Mouse (Mus musculus) megakaryocyte-erythroid progenitor cell, adult 5-6 weeks (primary cell): ENCODE measurements around the gene Cdyl. TPM values are rescaled to one million over a fixed set of nuclear protein-coding genes. Genes with fewer than 3 reads are reported as not detected.

ENCODE experiments used
- ATAC-seq: replicated peaks from 2 replicates; pipeline ENCODE4 v1.8.0; 2016; ENCODE audit warnings: mild to moderate bottlenecking, inconsistent platforms; ENCODE audit not compliant: severe bottlenecking, poor library complexity, low FRiP score, low TSS enrichment
- total RNA-seq, 2 experiments: library from RNA; stranded (forward) in 1 of 2; stranded (reverse) in 1 of 2; fragments of 200-1000, 215-1000 nt in 1 of 2; fragments of >200 nt in 1 of 2; fragmentation: Nextera tagmentation in 1 of 2; gene quantifications; 2 replicates each; pipeline ENCODE4 v1.2.3; 2014 to 2017

Gene Cdyl
- total RNA-seq, 2 experiments from 2014 or later: 20.3 to 25.9 TPM

- no peak for ATAC-seq
These were observed 21.7 kb downstream of the Cdyl start for GRCm38 (mm10) chr13:35681361-35681760.

DNA sequence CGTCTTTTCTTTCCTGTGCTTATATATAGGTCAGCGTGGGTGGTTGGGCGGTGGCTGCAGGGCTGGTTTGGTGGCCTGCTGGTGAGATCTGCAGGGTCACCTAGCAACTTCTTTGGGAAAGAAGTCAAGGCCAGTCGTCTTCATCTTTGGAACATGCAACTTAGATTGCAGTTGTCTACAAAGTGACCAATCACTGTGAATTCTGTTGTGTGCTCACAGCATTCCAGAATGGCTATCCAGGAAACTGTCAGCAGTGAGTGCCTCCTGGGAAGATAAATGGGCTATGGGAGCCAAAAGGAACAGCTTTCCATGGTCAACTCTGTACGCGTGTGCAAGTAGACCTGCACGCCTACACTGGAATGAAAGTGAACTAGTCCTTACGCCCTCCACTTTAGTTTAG, 26.6 kb downstream of the Cdyl start:
- ATAC-seq: no peak

DNA sequence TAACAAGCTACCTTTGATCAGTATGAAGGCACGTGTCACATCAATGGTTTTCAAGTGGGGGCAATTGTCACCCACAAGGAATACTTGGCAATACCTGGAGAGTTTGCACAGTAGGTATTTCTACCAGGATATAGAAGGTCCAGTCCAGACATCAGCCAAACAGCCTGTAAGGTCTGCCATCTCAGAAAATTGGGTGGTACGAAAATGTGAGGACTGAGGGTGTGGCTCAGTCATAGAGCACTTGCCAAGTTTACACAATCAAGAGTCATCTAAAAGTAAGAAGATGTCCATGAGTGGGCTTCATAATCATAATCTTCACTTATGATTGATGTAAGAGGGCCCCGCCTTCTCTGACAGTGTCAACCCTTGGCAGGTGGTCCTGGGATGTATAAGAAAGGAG, 29.9 kb downstream of the Cdyl start:
- no peak for ATAC-seq

DNA sequence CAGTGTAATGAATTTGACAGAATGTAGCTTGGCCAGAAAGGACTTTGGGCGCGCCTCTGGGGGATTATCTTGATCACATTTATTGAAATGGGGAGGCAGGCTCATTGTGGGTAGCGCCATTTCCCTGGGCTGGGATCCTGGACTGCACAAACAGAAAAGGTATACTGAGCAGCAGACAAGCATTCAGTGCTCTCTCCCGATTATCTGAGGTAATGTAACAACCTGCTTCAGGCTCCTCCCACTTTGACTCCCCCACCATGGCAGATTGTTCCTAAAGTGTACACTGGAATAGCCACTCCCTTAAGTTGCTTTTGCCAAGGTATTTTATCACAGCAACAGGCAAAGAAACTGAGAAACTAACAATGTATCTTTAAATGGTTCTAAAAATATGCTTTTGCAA, 58.0 kb downstream of the Cdyl start:
- ATAC-seq: no peak

DNA sequence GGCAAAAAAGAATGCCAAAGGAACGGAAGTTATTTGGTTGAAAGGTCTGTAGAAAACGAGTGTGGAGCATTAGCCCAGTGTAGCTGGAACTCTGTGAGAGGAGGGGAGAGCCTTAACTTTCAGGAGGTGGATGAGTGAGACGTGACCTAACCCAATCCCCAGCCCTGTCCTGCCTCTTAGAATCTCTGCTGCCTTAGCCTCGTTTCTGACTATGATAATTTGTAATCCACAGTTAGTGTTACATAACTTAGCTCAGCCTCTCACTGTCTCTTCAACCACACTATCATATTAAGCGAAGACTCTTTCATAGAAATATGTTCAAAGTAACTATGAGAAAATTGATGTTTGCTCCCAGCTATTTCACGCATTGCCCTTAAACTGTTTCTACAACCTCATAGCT, 59.9 kb downstream of the Cdyl start:
- ATAC-seq: no peak

DNA sequence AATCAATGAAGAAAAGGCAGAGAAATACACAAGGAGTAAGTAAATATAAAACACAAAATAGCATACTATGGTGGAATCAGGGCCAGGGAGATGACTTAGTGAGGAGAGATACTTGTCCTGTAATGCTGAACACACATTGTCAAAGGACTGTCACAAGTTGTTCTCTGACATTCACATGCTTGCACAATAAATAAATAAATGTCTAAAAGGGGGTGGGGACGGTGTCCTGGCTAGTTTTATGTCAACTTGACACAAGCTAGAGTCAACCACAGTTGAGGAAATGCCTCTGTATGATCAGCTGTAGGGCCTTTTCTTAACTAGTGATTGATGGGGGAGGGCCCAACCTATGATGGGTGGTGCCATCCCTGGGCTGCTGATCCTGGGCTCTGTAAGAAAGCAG, 63.4 kb downstream of the Cdyl start:
- ATAC-seq: no peak

- no peak for ATAC-seq
These were observed 66.4 kb downstream of the Cdyl start for GRCm38 (mm10) chr13:35726025-35726424.

- ATAC-seq: no peak
These were observed 72.5 kb downstream of the Cdyl start for GRCm38 (mm10) chr13:35732131-35732530.

DNA sequence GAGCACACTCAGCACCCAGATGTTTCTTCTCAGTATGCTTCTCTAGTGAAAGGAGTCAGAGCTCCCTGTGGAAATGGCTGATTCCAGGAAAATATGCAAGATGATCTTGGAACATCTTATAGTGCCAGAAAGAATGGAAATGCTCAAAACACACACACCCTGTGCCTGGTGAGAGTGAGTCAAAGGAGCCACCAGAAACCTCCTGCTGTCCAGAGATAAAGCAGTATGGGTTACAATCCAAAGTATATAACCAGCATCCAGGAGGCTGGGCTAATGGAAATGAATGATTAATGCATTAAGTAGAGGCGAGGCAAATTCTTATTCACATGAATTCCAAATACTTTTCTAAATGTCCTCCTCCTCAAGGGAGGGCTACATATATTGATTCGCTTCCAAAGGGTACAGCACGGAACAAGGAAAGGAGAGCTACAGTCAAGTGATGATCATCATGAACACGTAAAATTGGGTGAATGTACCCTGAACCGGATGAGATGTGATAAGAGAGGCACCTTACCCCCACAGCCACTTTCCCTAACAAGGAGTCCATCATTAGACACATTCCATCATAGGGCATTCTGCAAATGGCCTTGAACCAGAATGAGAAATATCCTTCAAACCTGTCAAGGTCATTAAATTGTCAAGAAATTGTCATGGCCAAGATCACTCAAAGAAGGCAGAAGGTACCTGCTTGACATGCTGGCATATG, 73.4 kb downstream of the Cdyl start:
- ATAC-seq: peak; percentile 37; the same call in 1 of the 2 replicates

DNA sequence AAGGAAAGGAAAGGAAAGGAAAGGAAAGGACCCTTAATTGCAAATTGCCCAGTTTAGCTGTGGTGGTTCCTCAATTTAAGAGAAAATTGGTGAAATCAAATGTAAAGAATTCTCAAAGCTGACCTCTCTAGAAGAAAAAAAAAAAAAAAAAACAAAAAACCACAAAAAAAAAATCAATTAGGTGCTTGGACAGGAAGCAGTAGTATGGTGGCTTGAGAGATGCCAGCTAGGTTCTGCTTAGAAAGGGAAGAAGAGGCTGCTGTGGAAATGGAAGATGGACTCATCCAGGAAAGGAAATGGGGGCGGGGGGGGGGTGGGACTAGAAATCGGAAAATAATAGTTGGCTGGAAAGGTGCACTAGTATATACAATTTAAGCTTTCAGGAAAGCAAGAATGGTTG, 77.9 kb downstream of the Cdyl start:
- ATAC-seq: no peak

DNA sequence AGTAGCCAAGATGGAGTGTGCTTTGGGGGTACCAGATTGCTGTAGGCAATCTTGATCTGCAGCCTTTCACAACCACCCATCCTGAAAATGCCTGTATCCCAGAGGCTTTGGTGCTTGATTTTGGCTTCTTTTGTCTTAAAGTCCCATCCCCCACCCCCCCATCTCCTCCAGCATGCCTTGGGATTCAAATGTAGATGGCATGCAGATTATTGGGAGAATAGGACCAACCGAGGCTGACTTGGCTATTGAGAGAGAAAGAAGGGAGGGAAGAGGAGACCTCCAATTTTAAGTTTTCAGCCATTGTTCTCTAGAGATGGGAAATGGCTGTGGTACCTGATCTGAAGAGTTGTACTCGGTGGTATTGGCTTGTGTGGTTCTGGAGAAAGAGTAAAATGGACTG, 78.6 kb downstream of the Cdyl start:
- no peak for ATAC-seq

DNA sequence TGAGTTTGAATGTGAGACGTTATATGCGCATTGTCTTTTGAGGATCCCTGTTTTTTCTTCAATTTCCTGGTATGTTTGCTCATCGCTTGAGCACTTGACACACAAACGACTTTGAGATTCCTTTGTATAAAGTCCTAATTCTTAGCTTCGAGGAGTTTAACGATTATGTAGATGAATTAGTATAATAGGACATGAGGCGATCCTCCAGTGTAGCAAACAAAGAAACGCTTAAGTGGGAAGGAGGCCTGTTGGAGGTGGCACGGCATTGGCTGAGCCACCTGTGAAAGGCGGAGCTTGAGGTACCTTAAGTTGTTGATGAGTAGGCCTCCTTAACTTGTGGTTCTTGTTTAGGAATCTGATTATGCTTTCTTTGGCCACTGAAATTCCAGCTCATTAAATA, 79.8 kb downstream of the Cdyl start:
- no peak for ATAC-seq

- ATAC-seq: peak; percentile 59
These were observed 80.8 kb downstream of the Cdyl start for GRCm38 (mm10) chr13:35740301-35741039.

DNA sequence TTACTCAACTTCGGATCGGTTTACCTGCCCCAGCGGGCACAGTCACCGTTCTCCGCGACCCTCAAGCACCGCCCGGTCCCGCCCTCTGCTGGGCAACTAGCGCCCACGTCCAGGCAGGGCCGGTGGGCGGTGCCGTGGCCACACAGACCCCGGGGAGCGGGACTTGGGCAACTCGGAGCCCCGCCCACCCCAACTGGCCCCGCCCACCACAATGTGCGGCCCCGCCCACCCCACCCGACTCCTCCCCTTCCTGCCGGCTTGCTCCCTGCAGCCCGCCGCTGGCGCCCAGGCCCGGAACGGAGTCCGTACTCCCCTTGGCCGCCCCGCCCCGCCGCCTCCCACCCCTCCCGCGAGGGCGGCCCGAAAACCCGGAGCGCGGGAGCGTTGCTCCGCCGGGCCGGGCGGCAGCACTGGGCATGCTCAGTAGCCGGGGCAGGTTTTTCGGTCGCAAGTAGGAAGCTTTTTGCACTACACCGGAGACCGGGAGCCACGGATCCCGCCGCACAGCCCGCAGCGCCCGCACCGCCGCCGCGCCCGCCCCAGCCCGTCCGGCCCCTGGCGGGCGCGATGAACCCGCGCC, 81.5 kb downstream of the Cdyl start:
- peak; percentile 77 for ATAC-seq

GRCm38 (mm10) chr13:35741620-35742421, 82.2 kb downstream of the Cdyl start:
- no peak for ATAC-seq

DNA sequence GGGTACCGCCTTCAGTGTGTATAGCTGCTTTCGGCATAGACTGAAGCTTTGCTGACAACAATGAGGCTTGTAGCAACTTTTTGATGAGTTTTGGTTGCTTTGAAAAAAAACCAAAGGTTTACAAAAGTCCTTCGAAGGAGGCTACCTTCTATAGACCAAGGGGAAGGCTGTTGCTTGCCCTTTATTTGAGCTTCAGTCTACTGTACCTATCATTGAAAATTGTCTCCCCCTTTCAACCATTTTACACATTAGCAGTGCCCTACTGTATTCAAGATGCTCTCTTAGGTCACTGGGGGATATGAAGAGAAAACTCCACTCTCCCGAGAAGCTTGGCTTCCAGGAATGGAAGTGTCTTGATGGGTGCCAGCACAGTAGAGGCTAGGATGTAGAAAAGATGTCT, 83.1 kb downstream of the Cdyl start:
- ATAC-seq: no peak

GRCm38 (mm10) chr13:35743196-35743595, 83.6 kb downstream of the Cdyl start:
- no peak for ATAC-seq

GRCm38 (mm10) chr13:35749194-35749593, 89.6 kb downstream of the Cdyl start:
- ATAC-seq: no peak

DNA sequence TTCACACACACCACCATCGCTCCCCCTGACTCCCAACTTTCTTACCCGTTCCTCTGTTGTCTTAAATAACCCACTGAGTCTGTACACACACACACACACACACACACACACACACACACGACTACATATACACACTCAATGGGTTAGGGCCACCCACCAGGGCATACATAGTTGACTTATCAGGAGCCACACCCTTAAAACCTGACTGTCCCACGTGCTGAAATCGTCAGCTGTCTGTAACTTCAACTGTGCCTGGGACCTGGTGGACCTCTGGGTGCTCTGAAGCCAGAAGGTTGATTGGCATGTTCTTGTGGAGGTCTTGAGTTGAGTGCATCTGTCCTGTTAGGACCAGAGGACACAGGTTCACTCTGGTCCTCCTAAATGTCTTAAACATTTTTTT, 90.0 kb downstream of the Cdyl start:
- peak; percentile 46; the same call in 1 of the 2 replicates for ATAC-seq

GRCm38 (mm10) chr13:35752046-35752445, 92.4 kb downstream of the Cdyl start:
- ATAC-seq: no peak
